Mouse (Mus musculus): ENCODE data around the gene Ccdc137. TPM values are rescaled to one million over a fixed set of nuclear protein-coding genes. Genes with fewer than 3 reads are reported as not detected.

The Ccdc137 gene
- polyA plus RNA-seq, 1 experiment from 2014 or later = 25.4 TPM

DNA sequence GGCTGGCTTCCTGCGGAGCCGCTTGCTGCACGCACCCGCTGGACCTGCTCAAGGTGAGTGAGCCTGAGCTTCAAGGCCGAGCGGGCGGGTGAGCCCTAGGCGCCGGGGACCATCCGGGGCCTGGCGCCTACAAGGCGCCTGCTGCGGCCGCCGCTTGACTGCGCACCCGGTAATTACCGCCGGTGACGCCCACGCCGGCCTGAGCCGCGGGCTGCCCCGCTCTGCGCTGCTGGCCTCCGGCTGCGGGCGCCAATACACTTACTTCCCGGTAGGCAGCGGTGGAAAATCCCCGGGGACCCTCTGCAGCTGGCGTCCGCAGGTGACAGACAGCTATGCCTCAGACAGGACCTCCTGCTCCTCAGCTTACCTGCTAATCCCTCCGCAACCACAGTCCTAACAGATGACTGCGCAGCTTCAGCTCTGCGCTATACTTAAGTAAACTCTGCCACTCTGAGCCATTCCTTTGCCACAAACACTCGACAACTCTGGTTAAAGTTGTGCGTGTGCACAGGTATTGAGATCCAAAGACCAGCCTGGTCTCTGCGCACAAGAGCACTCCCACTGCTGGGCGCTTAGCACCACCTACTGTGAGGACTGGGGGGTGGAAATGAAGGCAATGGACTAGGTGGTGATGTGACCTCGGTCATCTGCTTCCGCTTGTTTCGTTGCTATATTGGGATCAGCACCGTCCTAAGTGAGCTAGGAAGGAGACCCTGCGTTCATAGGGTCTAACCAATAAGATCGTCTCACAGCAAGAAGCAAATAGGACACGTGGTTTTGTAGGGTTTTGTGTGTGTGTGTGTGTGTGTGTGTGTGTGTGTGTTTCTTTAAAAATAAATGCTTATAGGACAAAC is 34.3 kb downstream of the Ccdc137 start:
- ATAC-seq (replicated peaks; ENCODE audit: extremely low read depth, insufficient read depth, low FRiP score) = peak; percentile 50
- H3K4me1 ChIP-seq (ENCODE audit: control insufficient read depth, insufficient read depth, low read length) = peaks cover 24% of the 10 kb centered on the region
- H3K27me3 ChIP-seq (ENCODE audit: control insufficient read depth, insufficient read depth, low read length) = no peaks in the 10 kb centered on the region
- H3K4me2 ChIP-seq (ENCODE audit: low read depth, low read length) = peak overlapping the region; percentile 89
- H3K9ac ChIP-seq (ENCODE audit: low read length) = peak overlapping the region; percentile 83
- H3K27ac ChIP-seq (ENCODE audit: low read length) = peak overlapping the region; percentile 82
- H3K4me3 ChIP-seq (ENCODE audit: low read length) = peak overlapping the region; percentile 83
- H3K36me3 ChIP-seq (ENCODE audit: control insufficient read depth, insufficient read depth) = peaks cover 29% of the 10 kb centered on the region
- under 1% methylated on average over 48 of the region's 48 CpGs for WGBS
- no peaks in the 10 kb centered on the region for H3K9me3 ChIP-seq (replicated peaks; ENCODE audit: control insufficient read depth, low read length)

DNA sequence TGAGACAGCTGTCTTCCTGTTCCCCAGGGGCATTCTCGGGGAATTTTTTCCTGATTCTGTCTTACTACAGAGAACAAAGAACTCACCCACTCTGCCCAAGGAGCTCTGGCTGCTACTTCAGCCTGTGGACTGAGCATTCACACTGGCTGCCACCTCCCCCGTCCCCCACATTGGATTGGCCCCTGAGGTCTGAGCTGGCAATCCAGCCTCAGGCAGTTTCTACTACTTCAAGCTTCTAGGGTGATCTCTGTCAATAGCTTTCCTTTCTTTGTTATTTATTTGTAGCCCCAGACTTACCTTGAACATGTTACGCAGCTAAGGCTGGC is 34.9 kb downstream of the Ccdc137 start:
- Histone ChIP-seq H3K9me3 (replicated peaks; ENCODE audit: control insufficient read depth, low read length) (no peaks in the 10 kb centered on the region), H3K4me2 (ENCODE audit: low read depth, low read length) (peak overlapping the region; percentile 89), H3K36me3 (ENCODE audit: control insufficient read depth, insufficient read depth) (peaks cover 27% of the 10 kb centered on the region), H3K4me3 (ENCODE audit: low read length) (peak overlapping the region; percentile 83), H3K27ac (ENCODE audit: low read length) (peak overlapping the region; percentile 82), H3K9ac (ENCODE audit: low read length) (peak overlapping the region; percentile 83), H3K4me1 (ENCODE audit: control insufficient read depth, insufficient read depth, low read length) (peaks cover 24% of the 10 kb centered on the region), H3K27me3 (ENCODE audit: control insufficient read depth, insufficient read depth, low read length) (no peaks in the 10 kb centered on the region)
- 29% methylated on average over 3 of the region's 3 CpGs for WGBS
- no peak for ATAC-seq (replicated peaks; ENCODE audit: extremely low read depth, insufficient read depth, low FRiP score)

DNA sequence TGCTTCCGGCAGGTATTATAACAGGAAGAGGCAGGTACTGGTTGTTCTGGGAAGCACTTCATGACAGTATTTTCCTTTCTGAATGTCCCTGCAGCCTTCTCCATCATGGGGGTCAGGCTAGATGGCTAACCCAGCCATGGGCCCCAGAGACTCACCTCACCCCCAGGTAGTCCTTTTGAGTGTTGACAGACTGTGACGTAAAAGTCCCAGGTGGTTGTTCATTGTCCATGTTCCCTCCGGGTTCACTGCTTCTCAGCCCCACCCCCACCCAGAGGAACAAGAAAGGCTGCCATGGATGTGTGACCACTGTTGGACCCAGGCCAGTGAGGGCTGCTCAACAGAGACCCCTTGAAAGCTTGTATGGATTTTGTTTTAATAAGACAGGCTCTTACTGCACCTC is 35.4 kb downstream of the Ccdc137 start:
- H3K27ac ChIP-seq (ENCODE audit: low read length) = peak overlapping the region; percentile 82; the same call in 1 of the 2 replicates
- H3K9ac ChIP-seq (ENCODE audit: low read length) = peak overlapping the region; percentile 83
- 59% methylated on average over 3 of the region's 3 CpGs for WGBS
- H3K4me1 ChIP-seq (ENCODE audit: control insufficient read depth, insufficient read depth, low read length) = peaks cover 24% of the 10 kb centered on the region
- peak overlapping the region; percentile 89 for H3K4me2 ChIP-seq (ENCODE audit: low read depth, low read length)
- peak overlapping the region; percentile 83 for H3K4me3 ChIP-seq (ENCODE audit: low read length)
- no peak for ATAC-seq (replicated peaks; ENCODE audit: extremely low read depth, insufficient read depth, low FRiP score)
- peaks cover 27% of the 10 kb centered on the region for H3K36me3 ChIP-seq (ENCODE audit: control insufficient read depth, insufficient read depth)
- no peaks in the 10 kb centered on the region for H3K27me3 ChIP-seq (ENCODE audit: control insufficient read depth, insufficient read depth, low read length)
- H3K9me3 ChIP-seq (replicated peaks; ENCODE audit: control insufficient read depth, low read length) = no peaks in the 10 kb centered on the region

DNA sequence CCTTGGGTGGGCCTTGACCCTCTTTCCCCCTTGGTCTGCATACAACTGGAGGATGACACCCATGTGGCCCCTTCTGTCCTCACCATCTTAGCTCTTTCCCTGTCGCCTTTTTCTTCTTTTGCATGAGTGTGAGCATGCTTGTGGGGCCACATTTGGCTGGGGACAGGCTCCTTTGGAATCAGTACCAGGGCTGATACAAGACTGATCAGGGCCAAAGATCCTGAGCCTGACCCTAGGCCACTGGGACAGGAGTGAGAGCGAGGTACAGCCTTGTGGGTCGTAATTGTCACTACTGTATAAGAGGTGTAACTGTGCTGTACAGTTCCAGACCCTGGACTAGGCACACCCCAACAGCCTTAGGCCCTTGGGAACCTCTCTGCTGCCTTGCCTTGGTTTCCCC is 36.0 kb downstream of the Ccdc137 start:
- Histone ChIP-seq H3K27ac (ENCODE audit: low read length) (no peak overlapping the region), H3K4me3 (ENCODE audit: low read length) (no peak overlapping the region), H3K27me3 (ENCODE audit: control insufficient read depth, insufficient read depth, low read length) (no peaks in the 10 kb centered on the region), H3K36me3 (ENCODE audit: control insufficient read depth, insufficient read depth) (peaks cover 25% of the 10 kb centered on the region), H3K9ac (ENCODE audit: low read length) (no peak overlapping the region), H3K4me2 (ENCODE audit: low read depth, low read length) (no peak overlapping the region), H3K4me1 (ENCODE audit: control insufficient read depth, insufficient read depth, low read length) (peaks cover 24% of the 10 kb centered on the region), H3K9me3 (replicated peaks; ENCODE audit: control insufficient read depth, low read length) (no peaks in the 10 kb centered on the region)
- WGBS = 79% methylated on average over 3 of the region's 3 CpGs
- no peak for ATAC-seq (replicated peaks; ENCODE audit: extremely low read depth, insufficient read depth, low FRiP score)

DNA sequence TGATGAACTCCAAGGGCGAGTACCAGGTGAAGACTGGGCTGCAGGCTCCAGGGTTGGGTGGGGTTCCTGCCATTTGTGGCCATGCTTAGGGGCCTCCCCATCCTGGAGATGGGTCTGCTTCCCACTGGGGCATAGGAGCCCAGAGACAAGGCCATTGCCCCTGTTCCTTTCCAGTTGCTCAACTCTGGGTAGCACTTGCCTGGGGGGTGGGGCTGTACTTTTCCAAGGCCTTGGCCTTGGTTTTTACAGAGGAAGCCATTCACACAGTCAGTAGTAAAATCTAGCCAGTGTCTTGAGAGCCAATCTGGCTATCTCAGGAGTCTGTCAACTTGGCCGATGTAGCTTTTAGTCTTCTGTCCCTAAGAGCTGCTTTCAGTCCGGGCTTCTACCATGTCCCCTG is 39.5 kb downstream of the Ccdc137 start:
- H3K9me3 ChIP-seq (replicated peaks; ENCODE audit: control insufficient read depth, low read length) = no peaks in the 10 kb centered on the region
- no peaks in the 10 kb centered on the region for H3K27me3 ChIP-seq (ENCODE audit: control insufficient read depth, insufficient read depth, low read length)
- H3K4me2 ChIP-seq (ENCODE audit: low read depth, low read length) = no peak overlapping the region
- no peak overlapping the region for H3K9ac ChIP-seq (ENCODE audit: low read length)
- no peak overlapping the region for H3K4me3 ChIP-seq (ENCODE audit: low read length)
- WGBS = 90% methylated on average over 3 of the region's 3 CpGs
- H3K4me1 ChIP-seq (ENCODE audit: control insufficient read depth, insufficient read depth, low read length) = peaks cover 15% of the 10 kb centered on the region
- ATAC-seq (replicated peaks; ENCODE audit: extremely low read depth, insufficient read depth, low FRiP score) = no peak
- no peak overlapping the region for H3K27ac ChIP-seq (ENCODE audit: low read length)
- H3K36me3 ChIP-seq (ENCODE audit: control insufficient read depth, insufficient read depth) = peaks cover 20% of the 10 kb centered on the region

DNA sequence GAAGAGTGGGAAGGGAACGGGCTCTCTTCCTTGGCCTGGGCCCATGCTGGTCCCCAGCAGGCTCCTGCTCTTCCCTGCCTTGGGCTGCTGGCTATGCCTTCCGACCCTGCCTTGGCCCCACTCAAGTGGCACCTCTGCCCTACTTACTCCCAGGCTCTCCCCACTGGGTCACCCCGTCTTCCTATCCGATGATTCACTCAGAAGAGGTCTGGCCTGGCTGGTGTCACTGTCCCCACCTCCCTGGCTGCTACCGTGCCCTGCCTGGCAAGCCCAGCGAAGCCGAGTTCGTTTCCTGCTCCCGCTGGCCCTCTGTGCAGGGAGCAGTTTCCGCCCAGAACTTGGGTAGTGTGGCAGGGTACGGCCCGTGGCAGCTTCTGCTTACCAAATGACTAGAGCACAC is 40.3 kb downstream of the Ccdc137 start:
- Histone ChIP-seq H3K4me1 (ENCODE audit: control insufficient read depth, insufficient read depth, low read length) (peaks cover 9% of the 10 kb centered on the region), H3K4me3 (ENCODE audit: low read length) (no peak overlapping the region), H3K4me2 (ENCODE audit: low read depth, low read length) (no peak overlapping the region), H3K9ac (ENCODE audit: low read length) (no peak overlapping the region), H3K27me3 (ENCODE audit: control insufficient read depth, insufficient read depth, low read length) (no peaks in the 10 kb centered on the region), H3K27ac (ENCODE audit: low read length) (no peak overlapping the region), H3K36me3 (ENCODE audit: control insufficient read depth, insufficient read depth) (peaks cover 20% of the 10 kb centered on the region), H3K9me3 (replicated peaks; ENCODE audit: control insufficient read depth, low read length) (no peaks in the 10 kb centered on the region)
- no peak for ATAC-seq (replicated peaks; ENCODE audit: extremely low read depth, insufficient read depth, low FRiP score)
- 93% methylated on average over 12 of the region's 12 CpGs for WGBS

DNA sequence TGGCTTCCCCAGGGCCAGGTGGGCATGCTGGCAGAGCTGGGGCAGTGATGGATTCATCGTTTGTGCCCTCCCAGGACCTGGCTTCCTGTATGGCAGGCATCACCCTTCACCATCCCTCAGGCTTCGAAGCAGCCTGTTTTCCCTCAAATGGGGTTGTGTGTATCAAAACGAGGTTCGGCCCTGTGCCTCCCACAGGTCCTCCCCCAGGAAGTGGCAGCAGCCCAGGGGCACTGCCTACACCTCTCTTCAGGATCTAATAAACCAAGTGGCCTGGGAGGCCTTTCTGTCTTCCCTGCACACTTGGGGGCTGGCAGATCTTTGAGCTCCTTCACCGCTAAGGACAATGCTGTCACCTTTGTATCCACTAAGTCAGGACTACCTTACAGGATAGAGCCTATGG is 41.0 kb downstream of the Ccdc137 start:
- no peak for ATAC-seq (replicated peaks; ENCODE audit: extremely low read depth, insufficient read depth, low FRiP score)
- no peak overlapping the region for H3K4me3 ChIP-seq (ENCODE audit: low read length)
- H3K4me2 ChIP-seq (ENCODE audit: low read depth, low read length) = no peak overlapping the region
- no peak overlapping the region for H3K9ac ChIP-seq (ENCODE audit: low read length)
- no peaks in the 10 kb centered on the region for H3K9me3 ChIP-seq (replicated peaks; ENCODE audit: control insufficient read depth, low read length)
- H3K36me3 ChIP-seq (ENCODE audit: control insufficient read depth, insufficient read depth) = peaks cover 20% of the 10 kb centered on the region
- H3K27ac ChIP-seq (ENCODE audit: low read length) = no peak overlapping the region
- no peaks in the 10 kb centered on the region for H3K27me3 ChIP-seq (ENCODE audit: control insufficient read depth, insufficient read depth, low read length)
- 87% methylated on average over 5 of the region's 5 CpGs for WGBS
- peaks cover 6% of the 10 kb centered on the region; the same call in 1 of the 2 replicates for H3K4me1 ChIP-seq (ENCODE audit: control insufficient read depth, insufficient read depth, low read length)

DNA sequence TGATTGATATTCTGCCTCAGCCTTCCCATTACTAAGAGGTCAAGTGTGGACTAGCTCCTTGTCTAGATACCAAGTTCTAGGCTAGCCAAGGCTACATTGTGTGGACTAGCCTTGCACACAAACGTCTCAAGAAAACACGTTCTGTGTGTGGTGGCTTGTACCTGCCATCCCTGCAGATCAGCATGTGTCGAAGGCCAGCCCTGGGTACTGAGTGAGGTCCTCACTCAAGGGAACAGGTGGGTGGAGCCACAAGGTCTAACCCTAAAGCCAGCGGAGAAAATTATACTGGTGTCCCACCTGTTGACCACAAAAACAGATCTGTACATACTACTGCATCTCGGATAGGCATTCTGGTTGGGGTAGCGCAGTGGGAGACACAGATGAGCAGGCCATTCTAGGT is 42.0 kb downstream of the Ccdc137 start:
- 77% methylated on average over 6 of the region's 6 CpGs for WGBS
- no peak overlapping the region for H3K27ac ChIP-seq (ENCODE audit: low read length)
- no peak overlapping the region for H3K4me2 ChIP-seq (ENCODE audit: low read depth, low read length)

DNA sequence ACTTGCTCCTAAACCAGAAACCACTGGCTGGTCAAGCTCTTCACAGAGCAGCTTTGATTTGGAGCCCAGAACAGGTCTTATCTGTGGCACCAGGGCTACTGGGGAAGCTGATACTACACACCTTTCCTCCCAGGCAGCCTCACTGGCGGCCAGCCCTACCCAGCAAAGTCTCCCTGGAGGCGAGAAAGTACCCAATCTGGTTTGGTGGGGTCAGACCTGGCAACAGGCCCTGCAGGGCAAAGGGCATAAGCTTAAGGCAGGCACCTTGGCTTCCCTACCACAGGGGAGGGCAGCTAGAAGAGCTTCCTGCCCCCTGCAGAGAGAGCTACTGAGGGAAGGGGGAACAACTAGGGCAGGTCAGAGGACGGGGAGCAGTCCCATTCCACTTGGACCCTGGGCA is 42.4 kb downstream of the Ccdc137 start:
- peak overlapping the region; percentile 18; the same call in 1 of the 2 replicates for H3K9ac ChIP-seq (ENCODE audit: low read length)
- H3K9me3 ChIP-seq (replicated peaks; ENCODE audit: control insufficient read depth, low read length) = no peaks in the 10 kb centered on the region
- no peak overlapping the region for H3K27ac ChIP-seq (ENCODE audit: low read length)
- H3K4me3 ChIP-seq (ENCODE audit: low read length) = no peak overlapping the region
- H3K36me3 ChIP-seq (ENCODE audit: control insufficient read depth, insufficient read depth) = peaks cover 15% of the 10 kb centered on the region
- 16% methylated on average over 3 of the region's 3 CpGs for WGBS
- no peak for ATAC-seq (replicated peaks; ENCODE audit: extremely low read depth, insufficient read depth, low FRiP score)
- H3K4me2 ChIP-seq (ENCODE audit: low read depth, low read length) = no peak overlapping the region
- peaks cover 6% of the 10 kb centered on the region; the same call in 1 of the 2 replicates for H3K4me1 ChIP-seq (ENCODE audit: control insufficient read depth, insufficient read depth, low read length)
- no peaks in the 10 kb centered on the region for H3K27me3 ChIP-seq (ENCODE audit: control insufficient read depth, insufficient read depth, low read length)

More for the DNA sequence above, 42.0 kb downstream of the Ccdc137 start:
- Histone ChIP-seq H3K9me3 (replicated peaks; ENCODE audit: control insufficient read depth, low read length) (no peaks in the 10 kb centered on the region), H3K4me1 (ENCODE audit: control insufficient read depth, insufficient read depth, low read length) (peaks cover 6% of the 10 kb centered on the region; the same call in 1 of the 2 replicates), H3K36me3 (ENCODE audit: control insufficient read depth, insufficient read depth) (peaks cover 20% of the 10 kb centered on the region), H3K4me3 (ENCODE audit: low read length) (no peak overlapping the region), H3K9ac (ENCODE audit: low read length) (no peak overlapping the region), H3K27me3 (ENCODE audit: control insufficient read depth, insufficient read depth, low read length) (no peaks in the 10 kb centered on the region)
- no peak for ATAC-seq (replicated peaks; ENCODE audit: extremely low read depth, insufficient read depth, low FRiP score)

Measured in heart, embryonic 16.5 days (tissue).